Mouse (Mus musculus) hindbrain, embryonic 14.5 days (tissue): ENCODE data around the gene Gsc2. TPM values are rescaled to one million over a fixed set of nuclear protein-coding genes. Genes with fewer than 3 reads are reported as not detected.
A peak's percentile ranks its signal among the peaks of the same experiment; 100 is the strongest.

Source experiments
- ATAC-seq: fragments of 200-750 bp; cut with Nextera tagmentation; 2 replicates; pipeline ENCODE4 v1.8.0; 2017; ENCODE audit warnings: moderate number of reproducible peaks, mild to moderate bottlenecking, moderate TSS enrichment, moderate library complexity; ENCODE audit not compliant: low FRiP score
- DNase-seq: peaks from one replicate; pipeline ENCODE4 v3.0.0-alpha.2; 2015; ENCODE audit warnings: low spot score
- H3K27ac ChIP-seq: fragments of 300-500 bp; sonication (generic); 2 replicates; pipeline ENCODE4 v1.5.1; 2014; ENCODE audit warnings: mild to moderate bottlenecking, moderate library complexity
- H3K27me3 ChIP-seq: fragments of 300-500 bp; sonication (generic); 2 replicates; pipeline ENCODE4 v1.6.1; 2014; ENCODE audit warnings: mild to moderate bottlenecking, low read length, mixed read lengths; ENCODE audit not compliant: control insufficient read depth, insufficient read depth
- H3K36me3 ChIP-seq: fragments of 300-500 bp; sonication (generic); replicated peaks from 2 replicates; pipeline ENCODE4 v1.6.1; 2014; ENCODE audit not compliant: control insufficient read depth, insufficient read depth
- H3K4me1 ChIP-seq: fragments of 300-500 bp; sonication (generic); replicated peaks from 2 replicates; pipeline ENCODE4 v1.6.1; 2014; ENCODE audit warnings: antibody characterized with exemption, low read length, mixed read lengths; ENCODE audit not compliant: control insufficient read depth, insufficient read depth
- H3K4me2 ChIP-seq: fragments of 300-500 bp; sonication (generic); replicated peaks from 2 replicates; pipeline ENCODE4 v1.6.1; 2014; ENCODE audit warnings: mild to moderate bottlenecking, moderate library complexity
- H3K4me3 ChIP-seq: fragments of 300-500 bp; sonication (generic); replicated peaks from 2 replicates; pipeline ENCODE4 v1.5.1; 2014; ENCODE audit warnings: mild to moderate bottlenecking, low read length
- H3K9ac ChIP-seq: fragments of 300-500 bp; sonication (generic); 2 replicates; pipeline ENCODE4 v1.6.1; 2014
- H3K9me3 ChIP-seq: fragments of 300-500 bp; sonication (generic); 2 replicates; pipeline ENCODE4 v1.6.1; 2016; ENCODE audit warnings: low read length; ENCODE audit not compliant: control insufficient read depth
- WGBS: fragments of 180-500 bp; shearing (Covaris S2); extraction: QIAGEN DNeasy Blood & Tissue Kit; methylation state at CpG from one replicate; pipeline ENCODE4 v1.1.7; 2014; 5-methylcytosine and 5-hydroxymethylcytosine counted together
- polyA plus RNA-seq: library from polyadenylated mRNA; unstranded; fragments of >200 nt; fragmentation: Nextera tagmentation; extraction: Ambion mirVana; gene quantifications from 2 replicates; pipeline ENCODE4 v1.2.1, GENCODE M21; 2014

Gsc2 gene
- polyA plus RNA-seq, 1 experiment from 2014 or later: 0.44 TPM

DNA sequence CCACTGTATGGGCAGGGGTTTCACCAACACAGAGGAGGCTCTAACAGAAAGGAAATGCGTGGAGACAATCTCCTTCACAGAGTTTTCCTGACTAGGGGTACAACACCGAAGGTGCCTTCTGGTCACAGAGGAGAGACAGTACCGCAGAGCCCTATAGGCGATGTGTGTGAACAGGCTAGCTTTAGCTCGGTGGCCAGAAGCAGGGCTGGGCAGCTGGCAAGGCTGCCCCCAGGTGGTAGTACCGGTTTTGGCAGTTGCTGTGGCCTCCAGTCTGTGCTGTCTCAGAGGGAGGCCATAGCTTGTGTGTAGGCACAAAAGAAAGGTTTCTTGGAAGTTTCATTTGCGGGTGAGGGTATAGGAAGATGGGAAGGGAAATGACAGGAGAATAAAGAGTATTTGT is 24.0 kb upstream of the Gsc2 start:
- Histone ChIP-seq H3K9ac (no peak overlapping the region), H3K4me3 (no peak overlapping the region), H3K27me3 (no peaks in the 10 kb centered on the region), H3K36me3 (no peaks in the 10 kb centered on the region), H3K4me1 (no peaks in the 10 kb centered on the region), H3K9me3 (no peaks in the 10 kb centered on the region), H3K27ac (no peak overlapping the region), H3K4me2 (no peak overlapping the region)
- WGBS: 8% methylated on average over 7 of the region's 7 CpGs
- ATAC-seq: peak; percentile 59; the same call in 1 of the 2 replicates
- peak; percentile 65 for DNase-seq

DNA sequence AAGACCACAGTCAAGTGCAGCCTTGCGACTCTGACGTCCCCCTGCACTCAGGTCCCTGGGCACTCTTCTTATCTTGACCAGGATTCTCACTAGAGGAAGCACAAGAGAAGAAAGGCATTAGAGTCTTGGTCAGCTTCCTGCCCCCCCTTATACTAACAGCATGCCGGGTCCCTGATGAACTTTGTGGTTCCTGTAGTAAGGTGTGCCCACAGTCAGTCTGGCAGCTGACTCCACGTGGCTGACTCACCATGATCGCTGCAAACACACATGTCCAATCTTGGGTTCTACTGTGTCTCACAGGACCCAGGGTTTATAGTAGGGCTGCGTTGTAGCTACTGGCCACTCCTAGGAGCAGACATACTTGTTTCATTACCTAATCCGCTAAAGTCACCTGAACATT is 23.3 kb upstream of the Gsc2 start:
- Histone ChIP-seq H3K4me3 (no peak overlapping the region), H3K4me1 (no peaks in the 10 kb centered on the region), H3K27ac (no peak overlapping the region), H3K9ac (no peak overlapping the region), H3K4me2 (no peak overlapping the region), H3K9me3 (no peaks in the 10 kb centered on the region), H3K27me3 (no peaks in the 10 kb centered on the region), H3K36me3 (no peaks in the 10 kb centered on the region)
- no peak for ATAC-seq
- no peak for DNase-seq
- WGBS: 84% methylated on average over 7 of the region's 7 CpGs

DNA sequence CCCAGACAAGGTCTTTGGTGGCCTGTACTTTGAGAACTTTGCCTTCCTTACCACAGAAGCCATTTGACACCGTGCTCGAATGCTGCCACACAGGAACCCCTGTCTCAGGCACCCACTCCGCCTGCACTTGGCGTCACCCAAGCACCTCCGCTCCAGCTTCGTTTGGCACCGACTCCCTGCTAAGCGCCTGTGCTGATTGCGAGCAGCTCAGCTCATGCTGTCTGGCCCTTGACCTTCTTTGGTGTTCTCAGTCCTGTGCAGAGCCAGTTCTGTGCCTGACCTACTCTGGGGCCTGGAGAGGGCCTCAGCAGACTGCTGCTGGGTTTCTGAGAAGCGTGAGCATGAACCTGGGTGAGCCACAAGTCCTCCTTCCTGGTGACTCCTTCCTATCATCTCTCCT is 21.9 kb upstream of the Gsc2 start:
- WGBS: 88% methylated on average over 10 of the region's 10 CpGs
- no peaks in the 10 kb centered on the region for H3K9me3 ChIP-seq
- H3K27me3 ChIP-seq: no peaks in the 10 kb centered on the region
- no peak overlapping the region for H3K4me3 ChIP-seq
- no peaks in the 10 kb centered on the region for H3K4me1 ChIP-seq
- no peak overlapping the region for H3K9ac ChIP-seq
- H3K27ac ChIP-seq: no peak overlapping the region
- DNase-seq (no peak), ATAC-seq (no peak)
- no peaks in the 10 kb centered on the region for H3K36me3 ChIP-seq
- H3K4me2 ChIP-seq: no peak overlapping the region

DNA sequence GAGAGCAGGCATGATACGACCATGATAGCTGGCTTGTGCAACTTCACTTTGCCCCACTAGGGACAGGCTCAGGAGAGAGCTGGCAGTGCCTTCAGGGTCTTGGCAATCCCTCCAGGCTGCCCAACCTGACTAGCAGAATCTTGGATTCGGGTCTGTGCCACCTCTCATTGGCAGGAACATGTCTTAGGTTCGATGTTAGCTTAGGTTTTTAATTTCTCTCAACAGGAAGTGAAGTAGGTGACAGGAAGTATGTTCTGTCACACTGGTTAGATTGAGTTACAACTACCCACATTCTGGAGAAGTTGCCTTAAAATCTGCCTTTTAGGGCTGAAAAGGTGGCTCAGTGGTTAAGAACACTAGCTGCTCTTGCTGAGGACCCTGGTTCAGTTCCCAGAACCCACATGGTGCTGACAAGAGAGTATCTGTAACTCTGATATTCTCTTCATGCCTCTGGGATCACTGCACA is 19.6 kb upstream of the Gsc2 start:
- DNase-seq (no peak), ATAC-seq (no peak)
- no peaks in the 10 kb centered on the region for H3K9me3 ChIP-seq
- no peak overlapping the region for H3K9ac ChIP-seq
- H3K36me3 ChIP-seq: no peaks in the 10 kb centered on the region
- H3K27me3 ChIP-seq: no peaks in the 10 kb centered on the region
- H3K27ac ChIP-seq: no peak overlapping the region
- H3K4me2 ChIP-seq: no peak overlapping the region
- H3K4me3 ChIP-seq: no peak overlapping the region
- WGBS: 71% methylated on average over 3 of the region's 3 CpGs
- H3K4me1 ChIP-seq: no peaks in the 10 kb centered on the region

DNA sequence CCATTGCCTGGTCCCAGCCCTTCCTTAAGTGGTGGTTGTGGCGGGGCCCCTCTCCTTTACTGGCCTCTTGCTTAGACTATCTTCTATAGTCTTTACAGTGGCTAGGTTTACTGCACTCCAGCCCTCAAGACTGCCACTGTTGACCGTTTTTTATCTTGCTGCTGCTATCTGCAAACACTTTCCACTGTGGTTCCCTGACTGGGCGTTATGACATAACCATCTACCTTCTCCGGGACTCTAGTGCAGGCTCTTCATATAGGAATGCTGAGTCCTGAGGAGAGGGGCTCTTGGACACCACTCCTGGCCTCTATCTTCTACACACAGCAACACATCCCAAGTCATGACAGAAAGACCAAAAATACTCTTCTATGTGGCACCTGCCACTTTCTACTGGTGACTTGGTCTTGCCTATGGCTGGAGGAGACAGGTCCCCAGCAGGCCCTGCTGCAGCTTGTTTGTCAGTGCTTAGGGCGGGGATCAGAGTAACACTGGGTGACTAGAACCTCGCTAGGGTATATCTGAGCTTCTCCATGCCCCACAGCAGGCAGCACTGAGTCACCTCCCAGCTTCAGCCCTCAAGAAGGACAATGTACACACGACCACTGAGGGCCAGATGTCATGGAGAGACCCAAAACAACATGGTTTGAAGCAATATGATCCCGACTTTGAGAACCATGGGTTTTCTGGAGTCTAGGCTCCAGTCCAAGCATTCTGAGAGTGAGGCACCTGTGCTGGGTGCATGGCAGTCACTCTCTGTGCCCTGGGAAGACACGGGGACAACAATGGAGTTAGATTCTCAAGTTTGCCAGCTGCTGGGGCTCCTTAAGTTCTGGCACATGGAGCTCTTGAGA is 19.0 kb upstream of the Gsc2 start:
- no peaks in the 10 kb centered on the region for H3K9me3 ChIP-seq
- H3K4me2 ChIP-seq: no peak overlapping the region
- WGBS: 74% methylated on average over 9 of the region's 9 CpGs
- H3K27me3 ChIP-seq: no peaks in the 10 kb centered on the region
- no peak overlapping the region for H3K9ac ChIP-seq
- DNase-seq (no peak), ATAC-seq (no peak)
- no peak overlapping the region for H3K27ac ChIP-seq
- H3K36me3 ChIP-seq: no peaks in the 10 kb centered on the region
- H3K4me1 ChIP-seq: 0 out of 2 replicates have a peak, but pooled peaks cover 1% of the 10 kb centered on the region
- H3K4me3 ChIP-seq: no peak overlapping the region

DNA sequence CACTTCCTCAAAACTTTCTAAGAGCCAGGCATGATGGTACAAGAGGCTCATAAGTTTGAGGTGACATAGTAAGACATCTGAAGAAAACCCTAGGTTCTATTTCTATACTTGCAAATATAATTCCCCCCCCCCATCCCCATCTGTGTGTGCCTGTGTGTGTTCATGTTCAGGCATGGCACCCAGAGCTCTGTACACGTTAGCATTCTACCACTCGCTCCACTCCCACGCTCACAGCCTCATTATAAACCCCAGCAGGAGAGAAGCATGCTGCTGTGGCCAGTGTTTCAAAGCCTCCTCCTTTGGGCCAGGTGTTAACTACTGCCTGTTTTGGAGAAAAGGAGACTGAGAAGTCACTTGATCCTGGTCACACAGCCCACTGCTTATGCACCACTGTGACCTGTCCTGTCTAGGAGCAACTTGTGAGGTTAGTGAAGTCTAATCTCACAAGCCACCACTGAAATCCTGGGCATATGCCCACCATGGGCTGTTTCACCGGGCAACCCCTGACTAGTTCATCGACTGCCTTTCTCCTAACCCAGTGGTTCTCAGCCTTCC is 17.1 kb upstream of the Gsc2 start:
- H3K36me3 ChIP-seq: no peaks in the 10 kb centered on the region
- no peak overlapping the region for H3K9ac ChIP-seq
- 70% methylated on average over 5 of the region's 5 CpGs for WGBS

DNA sequence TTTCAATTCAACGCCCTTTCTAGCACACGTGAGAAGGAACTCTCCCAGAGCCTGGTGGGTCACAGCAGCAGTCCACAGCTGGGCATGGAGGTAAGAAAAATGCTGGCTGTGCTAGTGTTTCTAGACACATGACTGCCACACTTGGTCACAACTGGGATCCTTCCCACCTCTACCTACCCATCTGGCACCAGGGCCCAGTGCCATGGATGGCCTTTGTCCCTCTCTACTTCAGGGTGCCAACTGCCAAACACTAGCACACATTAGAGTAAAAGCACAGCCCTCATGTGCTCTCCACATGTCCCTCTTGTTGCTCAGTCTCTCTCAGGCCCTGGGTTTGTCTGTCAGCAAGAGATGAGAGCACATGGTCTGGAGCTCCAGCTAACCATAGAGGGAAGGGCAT is 14.8 kb upstream of the Gsc2 start:
- no peak for ATAC-seq
- DNase-seq: no peak

More for the DNA sequence above, 17.1 kb upstream of the Gsc2 start:
- Histone ChIP-seq H3K4me2 (no peak overlapping the region), H3K4me1 (peaks cover 6% of the 10 kb centered on the region), H3K27ac (no peak overlapping the region), H3K4me3 (no peak overlapping the region), H3K27me3 (no peaks in the 10 kb centered on the region), H3K9me3 (no peaks in the 10 kb centered on the region)
- DNase-seq (no peak), ATAC-seq (no peak)

DNA sequence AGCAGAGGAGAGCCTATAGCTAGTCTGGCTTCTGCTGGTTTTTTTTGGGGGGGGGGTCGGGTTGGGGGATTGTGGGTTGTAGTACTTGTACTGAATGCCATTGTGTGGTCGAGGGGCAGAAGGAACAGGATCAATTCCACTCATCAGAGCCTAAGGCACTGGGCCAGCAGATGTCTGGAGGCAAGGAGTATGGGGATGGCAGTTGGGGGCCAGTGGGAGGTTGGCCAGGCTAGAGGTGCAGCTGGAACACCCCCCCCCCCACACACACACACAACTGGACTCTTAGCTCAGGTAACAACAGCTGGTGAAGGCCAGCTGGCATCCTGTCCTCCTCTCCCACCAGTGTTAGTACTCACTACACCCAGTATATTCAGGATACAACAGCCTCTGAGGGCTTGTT is 14.4 kb upstream of the Gsc2 start:
- H3K4me3 ChIP-seq: no peak overlapping the region
- peak; percentile 0; the same call in 1 of the 2 replicates for ATAC-seq
- peaks cover 13% of the 10 kb centered on the region for H3K4me1 ChIP-seq
- H3K27ac ChIP-seq: peak overlapping the region; percentile 82; the same call in 1 of the 2 replicates
- no peaks in the 10 kb centered on the region for H3K9me3 ChIP-seq
- no peak for DNase-seq
- H3K9ac ChIP-seq: no peak overlapping the region
- WGBS: 14% methylated on average over 2 of the region's 2 CpGs
- H3K27me3 ChIP-seq: no peaks in the 10 kb centered on the region
- H3K4me2 ChIP-seq: no peak overlapping the region
- peaks cover 20% of the 10 kb centered on the region for H3K36me3 ChIP-seq

More for the DNA sequence above, 14.8 kb upstream of the Gsc2 start:
- Histone ChIP-seq H3K4me2 (no peak overlapping the region), H3K9me3 (no peaks in the 10 kb centered on the region), H3K27ac (peak overlapping the region; percentile 82; the same call in 1 of the 2 replicates), H3K4me3 (no peak overlapping the region), H3K4me1 (peaks cover 13% of the 10 kb centered on the region), H3K9ac (no peak overlapping the region), H3K36me3 (peaks cover 19% of the 10 kb centered on the region), H3K27me3 (no peaks in the 10 kb centered on the region)
- WGBS: 52% methylated on average over 2 of the region's 2 CpGs

DNA sequence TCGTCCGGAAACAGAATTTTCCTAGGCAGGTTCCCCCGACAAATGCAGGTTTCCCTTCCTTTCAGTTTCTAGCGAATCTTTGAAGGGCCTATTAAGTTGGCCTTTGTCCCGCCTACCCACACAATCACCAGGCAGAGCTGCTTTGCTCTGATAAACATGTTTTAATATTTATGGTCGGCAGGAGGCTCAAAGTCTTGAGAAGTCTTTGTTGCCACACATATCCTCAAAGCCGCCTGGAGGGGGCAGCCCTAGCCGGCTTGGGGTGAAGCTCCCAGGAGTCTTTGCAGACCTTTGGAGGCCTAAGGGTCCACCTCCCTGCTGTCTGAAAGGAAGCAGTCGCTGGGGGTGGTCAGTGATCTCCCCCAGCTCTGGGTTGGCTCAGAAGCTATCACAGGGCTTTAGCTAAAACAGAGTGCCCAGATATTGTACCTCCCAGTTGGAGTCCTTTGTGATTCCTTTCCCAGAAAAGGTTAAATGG is 13.8 kb upstream of the Gsc2 start:
- H3K27ac ChIP-seq: peak overlapping the region; percentile 82
- no peaks in the 10 kb centered on the region for H3K9me3 ChIP-seq
- H3K9ac ChIP-seq: peak overlapping the region; percentile 92
- peak; percentile 49 for ATAC-seq
- peak; percentile 77 for DNase-seq
- no peaks in the 10 kb centered on the region for H3K27me3 ChIP-seq
- peaks cover 20% of the 10 kb centered on the region for H3K36me3 ChIP-seq
- peaks cover 13% of the 10 kb centered on the region for H3K4me1 ChIP-seq
- peak overlapping the region; percentile 54 for H3K4me3 ChIP-seq
- under 1% methylated on average over 9 of the region's 9 CpGs for WGBS
- H3K4me2 ChIP-seq: peak overlapping the region; percentile 85
